Mouse (Mus musculus) liver, adult (tissue): Measurements from ENCODE around the gene Grcc10.

Experiments used
- GATA4 ChIP-seq: IDR thresholded peaks from 2 replicates; pipeline ENCODE4 v1.6.1; 2014; ENCODE audit warnings: mild to moderate bottlenecking, low read length; ENCODE audit not compliant: insufficient replicate concordance

Grcc10 gene

GRCm38 (mm10) chr6:124759259-124759658, 18.1 kb upstream of the Grcc10 start:
- TF ChIP-seq GATA4: no peak

- TF ChIP-seq GATA4: no peak
Observed at GRCm38 (mm10) chr6:124758849-124759232, 17.7 kb upstream of the Grcc10 start.

DNA sequence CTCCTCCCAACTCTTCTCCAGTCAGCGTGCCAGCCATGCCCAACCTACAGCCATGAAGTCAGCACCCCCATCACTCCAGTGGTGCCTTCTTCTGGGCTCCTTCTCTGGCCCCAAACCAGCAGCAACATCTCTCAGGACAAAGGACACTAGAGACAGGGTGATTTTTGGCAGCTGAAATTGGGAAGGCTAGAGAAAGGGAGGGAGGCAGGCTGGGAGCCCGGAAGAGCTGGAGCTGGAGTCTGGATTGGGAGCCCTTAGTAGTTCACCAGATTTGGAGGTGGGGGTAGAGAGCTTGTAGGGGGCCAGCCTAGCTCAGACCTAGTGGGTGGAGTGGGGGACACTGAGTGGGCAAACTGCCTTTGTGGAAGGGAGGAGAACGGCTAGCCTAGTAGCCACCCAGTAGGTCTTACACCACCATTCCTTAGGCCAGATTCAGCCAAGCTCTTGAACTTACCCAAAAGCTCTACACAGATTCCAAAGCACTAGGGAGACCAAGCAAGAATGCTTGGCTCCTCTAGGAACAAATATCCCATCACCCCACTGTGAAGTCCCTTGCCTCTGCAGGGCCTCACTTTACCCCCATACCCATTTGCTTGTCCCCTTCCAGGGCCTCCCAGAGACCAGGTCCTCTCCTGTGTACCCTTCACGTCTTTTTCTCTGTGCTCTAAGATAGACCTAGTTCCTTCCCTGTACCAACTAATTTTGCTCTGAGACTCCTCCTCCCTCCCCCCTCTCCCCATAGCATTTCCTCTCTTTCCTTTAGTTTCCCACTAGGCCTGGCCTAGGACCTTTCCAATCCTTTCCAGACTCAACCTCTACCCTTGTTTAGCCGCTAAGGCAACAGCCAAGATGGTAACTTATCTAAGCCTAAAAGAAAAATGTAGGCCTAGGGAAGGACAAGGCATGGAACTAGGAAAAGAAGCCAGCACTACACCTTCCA, 17.0 kb upstream of the Grcc10 start:
- no peak for TF ChIP-seq GATA4

- no peak for TF ChIP-seq GATA4
Observed at GRCm38 (mm10) chr6:124757351-124757880, 16.2 kb upstream of the Grcc10 start.

DNA sequence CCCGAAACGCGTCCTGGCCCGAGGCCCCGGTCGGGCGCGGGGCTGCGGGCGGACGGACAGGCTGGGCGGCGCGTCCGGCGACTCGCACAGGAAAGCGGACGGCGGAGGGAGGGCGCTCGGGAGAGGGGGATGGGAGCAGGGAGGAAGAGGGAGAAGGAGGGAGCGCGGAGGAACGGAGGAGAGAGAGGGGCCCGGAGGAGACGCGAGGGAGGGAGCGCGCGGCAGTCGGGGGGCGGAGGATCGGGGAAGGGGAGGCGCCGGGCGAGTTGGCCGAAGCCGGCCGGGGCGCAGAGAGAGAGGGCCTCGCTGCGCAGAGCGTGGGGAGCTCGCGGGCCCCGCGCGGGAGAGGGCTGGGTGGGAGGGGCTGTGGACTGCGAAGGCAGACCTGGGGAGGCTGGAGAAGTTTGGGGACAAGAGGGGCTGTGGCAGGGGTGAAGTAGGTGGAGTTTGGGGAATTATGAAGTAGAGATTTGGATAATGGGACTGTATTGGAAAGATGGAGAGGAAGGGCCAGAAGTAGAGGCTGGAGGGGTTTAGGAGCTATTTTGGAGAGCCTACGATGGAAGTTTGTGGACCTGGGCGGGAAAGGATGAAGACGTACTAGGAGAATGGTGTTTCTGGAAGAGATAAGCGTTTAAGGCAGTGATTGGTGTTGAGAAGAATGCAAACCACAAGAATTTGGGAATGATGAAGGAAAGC, 15.6 kb upstream of the Grcc10 start:
- no peak for TF ChIP-seq GATA4

GRCm38 (mm10) chr6:124755831-124756595, 14.8 kb upstream of the Grcc10 start, which contains the start of the genes Gm45234 and Atn1:
TSS of gene Gm45234 (minus strand) at chr6:124756021.
TSS of gene Atn1 (minus strand) at chr6:124756524.
- no peak for TF ChIP-seq GATA4

- no peak for TF ChIP-seq GATA4
Observed at GRCm38 (mm10) chr6:124755306-124755705, 14.1 kb upstream of the Grcc10 start.

DNA sequence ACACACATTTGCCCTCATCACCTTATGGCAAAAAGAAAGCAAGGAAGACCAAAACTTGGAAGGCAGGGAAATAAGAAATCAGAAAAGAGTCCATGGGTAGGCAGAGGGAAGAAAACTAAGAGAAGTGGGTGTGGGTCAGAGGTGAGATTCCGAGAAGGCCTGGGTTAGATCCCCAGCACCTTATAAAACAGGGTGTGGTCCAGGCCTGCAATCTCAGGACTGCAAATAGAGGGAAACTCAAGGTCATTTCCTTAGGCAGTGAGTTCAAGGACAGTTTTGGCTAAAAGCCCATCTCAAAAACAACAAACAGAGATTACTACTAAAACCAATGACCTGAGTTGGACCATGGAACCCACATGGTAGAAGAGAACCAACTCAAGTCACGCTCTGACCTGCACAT, 12.7 kb upstream of the Grcc10 start:
- no peak; the same call in 1 of the 2 replicates for TF ChIP-seq GATA4

- no peak for TF ChIP-seq GATA4
Observed at GRCm38 (mm10) chr6:124750405-124750804, 9.2 kb upstream of the Grcc10 start.

GRCm38 (mm10) chr6:124746654-124747632, 5.8 kb upstream of the Grcc10 start:
- no peak for TF ChIP-seq GATA4

DNA sequence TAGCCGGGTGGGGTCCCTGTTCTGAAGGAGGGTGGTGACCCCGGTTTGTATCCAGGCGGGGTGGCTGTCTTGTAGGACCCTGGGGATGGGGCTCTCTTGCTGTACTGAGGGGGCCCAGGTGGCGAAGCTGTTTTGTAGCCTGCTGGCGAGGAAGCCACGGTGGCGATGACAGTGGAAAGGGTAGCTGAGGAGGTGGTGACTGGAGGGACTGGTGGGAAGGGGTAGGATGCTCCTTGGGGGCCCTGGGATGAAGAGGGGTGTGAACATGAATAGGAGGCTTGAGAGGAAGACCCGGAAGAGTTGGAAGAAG, 5.1 kb upstream of the Grcc10 start:
- no peak for TF ChIP-seq GATA4

- TF ChIP-seq GATA4: 0 out of 2 replicates have a peak, but pooled peaks have one; percentile 29
Observed at GRCm38 (mm10) chr6:124745490-124746295, 4.5 kb upstream of the Grcc10 start.

- TF ChIP-seq GATA4: no peak
Observed at GRCm38 (mm10) chr6:124744755-124745321, 3.7 kb upstream of the Grcc10 start.
